Mouse (Mus musculus) lung, postnatal 0 days (tissue): Measurements from ENCODE around the gene Rnf7. TPM values are rescaled to one million over a fixed set of nuclear protein-coding genes. Genes with fewer than 3 reads are reported as not detected.
"Not testable (repeated sequence)": the region's sequence is repeated elsewhere in the genome, so short reads cannot be mapped to it uniquely, and the experiment has no call there.

Source experiments
- ATAC-seq: fragments of 200-750 bp; cut with Nextera tagmentation; 2 replicates; pipeline ENCODE4 v1.8.0; 2017; ENCODE audit warnings: moderate library complexity
- DNase-seq: peaks from one replicate; pipeline ENCODE4 v3.0.0-alpha.2; 2016; ENCODE audit warnings: low spot score
- H3K27ac ChIP-seq: fragments of 300-500 bp; sonication (generic); 2 replicates; pipeline ENCODE4 v1.5.1; 2014; ENCODE audit warnings: antibody characterized with exemption, mild to moderate bottlenecking, low read length, mixed read lengths
- H3K27me3 ChIP-seq: fragments of 300-500 bp; sonication (generic); replicated peaks from 2 replicates; pipeline ENCODE4 v1.6.1; 2014; ENCODE audit warnings: low read length, mixed read lengths; ENCODE audit not compliant: insufficient read depth
- H3K36me3 ChIP-seq: fragments of 300-500 bp; sonication (generic); 2 replicates; pipeline ENCODE4 v1.6.1; 2014; ENCODE audit warnings: low read length, mixed read lengths; ENCODE audit not compliant: insufficient read depth
- H3K4me1 ChIP-seq: fragments of 300-500 bp; sonication (generic); 2 replicates; pipeline ENCODE4 v1.6.1; 2014; ENCODE audit warnings: antibody characterized with exemption, low read depth, low read length, mixed read lengths; ENCODE audit not compliant: insufficient read depth
- H3K4me2 ChIP-seq: fragments of 300-500 bp; sonication (generic); replicated peaks from 2 replicates; pipeline ENCODE4 v1.6.1; 2014; ENCODE audit warnings: low read depth, mild to moderate bottlenecking, low read length, moderate library complexity, mixed read lengths
- H3K4me3 ChIP-seq: fragments of 300-500 bp; sonication (generic); 2 replicates; pipeline ENCODE4 v1.5.1; 2014; ENCODE audit warnings: low read depth, low read length
- H3K9ac ChIP-seq: fragments of 300-500 bp; sonication (generic); replicated peaks from 2 replicates; pipeline ENCODE4 v1.6.1; 2014; ENCODE audit warnings: low read depth, mild to moderate bottlenecking
- H3K9me3 ChIP-seq: fragments of 300-500 bp; sonication (generic); 2 replicates; pipeline ENCODE4 v1.6.1; 2016; ENCODE audit warnings: low read length, mixed read lengths
- CTCF ChIP-seq: IDR thresholded peaks from 2 replicates; pipeline ENCODE4 v1.5.1; 2016; ENCODE audit warnings: antibody characterized with exemption, mild to moderate bottlenecking
- EP300 ChIP-seq: IDR thresholded peaks from 2 replicates; pipeline ENCODE4 v1.6.1; 2016; ENCODE audit warnings: antibody characterized with exemption, mild to moderate bottlenecking, control low read depth
- WGBS: fragments of 180-500 bp; shearing (Covaris S2); extraction: QIAGEN DNeasy Blood & Tissue Kit; methylation state at CpG from one replicate; pipeline ENCODE4 v1.1.7; 2014; 5-methylcytosine and 5-hydroxymethylcytosine counted together
- polyA plus RNA-seq: library from polyadenylated mRNA; unstranded; fragments of >200 nt; fragmentation: Nextera tagmentation; extraction: Ambion mirVana; gene quantifications from 2 replicates; pipeline ENCODE4 v1.2.1, GENCODE M21; 2015

Gene Rnf7
- polyA plus RNA-seq = 160 and 168 TPM in 2 replicates

GRCm38 (mm10) chr9:96478071-96478888 is at the start of gene Rnf7:
Gene Rnf7, minus strand, starts transcription at chr9:96478675.
- Histone ChIP-seq H3K9ac (peak within 1 kb of the TSS; percentile 63), H3K36me3 (no peaks in the 10 kb centered on the region), H3K4me3 (peak within 1 kb of the TSS; percentile 71), H3K4me2 (peak within 1 kb of the TSS; percentile 73), H3K27ac (peak within 1 kb of the TSS; percentile 81), H3K27me3 (no peaks in the 10 kb centered on the region), H3K9me3 (no peaks in the 10 kb centered on the region), H3K4me1 (peaks cover 8% of the 10 kb centered on the region; the same call in 1 of the 2 replicates)
- DNase-seq = peak; percentile 98
- TF ChIP-seq EP300 = no peak
- no peak for TF ChIP-seq CTCF
- peak; percentile 99 for ATAC-seq
- WGBS = under 1% methylated on average over 63 of the region's 74 CpGs

- Histone ChIP-seq H3K36me3 (no peaks in the 10 kb centered on the region), H3K4me3 (no peak overlapping the region), H3K27ac (no peak overlapping the region), H3K27me3 (no peaks in the 10 kb centered on the region), H3K9ac (no peak overlapping the region), H3K9me3 (no peaks in the 10 kb centered on the region), H3K4me2 (no peak overlapping the region), H3K4me1 (no peaks in the 10 kb centered on the region; the same call in 1 of the 2 replicates)
- ATAC-seq (no peak), DNase-seq (no peak)
- TF ChIP-seq CTCF (no peak), EP300 (no peak)
- 77% methylated on average over 4 of the region's 4 CpGs for WGBS
These were observed 47.5 kb upstream of the Rnf7 start for GRCm38 (mm10) chr9:96526011-96526410.

GRCm38 (mm10) chr9:96524972-96525506 is 46.6 kb upstream of the Rnf7 start, which contains the start of gene Gm28729:
Gene Gm28729, minus strand, starts transcription at chr9:96525264.
- 46% methylated on average over 12 of the region's 12 CpGs for WGBS
- peak; percentile 46 for ATAC-seq
- DNase-seq = no peak

GRCm38 (mm10) chr9:96523148-96523547 is 44.7 kb upstream of the Rnf7 start:
- ATAC-seq = no peak
- no peaks in the 10 kb centered on the region for H3K27me3 ChIP-seq
- DNase-seq = no peak
- H3K4me2 ChIP-seq = no peak overlapping the region
- no peak overlapping the region for H3K9ac ChIP-seq
- WGBS = 87% methylated on average over 5 of the region's 5 CpGs
- H3K27ac ChIP-seq = no peak overlapping the region
- H3K9me3 ChIP-seq = no peaks in the 10 kb centered on the region
- H3K4me1 ChIP-seq = no peaks in the 10 kb centered on the region
- no peak overlapping the region for H3K4me3 ChIP-seq
- no peaks in the 10 kb centered on the region for H3K36me3 ChIP-seq
- TF ChIP-seq CTCF = 0 out of 2 replicates have a peak, but pooled peaks have one; percentile 11
- TF ChIP-seq EP300 = no peak

More at GRCm38 (mm10) chr9:96524972-96525506, 46.6 kb upstream of the Rnf7 start, which contains the start of gene Gm28729:
- no peaks in the 10 kb centered on the region for H3K36me3 ChIP-seq
- no peak within 1 kb of the TSS for H3K27ac ChIP-seq
- H3K4me1 ChIP-seq = no peaks in the 10 kb centered on the region
- TF ChIP-seq EP300 (no peak), CTCF (no peak)
- no peak within 1 kb of the TSS for H3K4me3 ChIP-seq
- H3K9me3 ChIP-seq = no peaks in the 10 kb centered on the region
- no peak within 1 kb of the TSS for H3K4me2 ChIP-seq
- H3K9ac ChIP-seq = no peak within 1 kb of the TSS
- H3K27me3 ChIP-seq = no peaks in the 10 kb centered on the region

- not testable (repeated sequence) for H3K9me3 ChIP-seq, H3K4me2 ChIP-seq, DNase-seq, H3K27ac ChIP-seq, ATAC-seq, H3K27me3 ChIP-seq, H3K9ac ChIP-seq, H3K4me3 ChIP-seq, H3K36me3 ChIP-seq, H3K4me1 ChIP-seq
- peak; percentile 34; the same call in 1 of the 2 replicates for TF ChIP-seq CTCF
- 77% methylated on average over 2 of the region's 2 CpGs for WGBS
These were observed 43.1 kb upstream of the Rnf7 start for GRCm38 (mm10) chr9:96521574-96521973.

GRCm38 (mm10) chr9:96517429-96517828 is 39.0 kb upstream of the Rnf7 start:
- TF ChIP-seq CTCF (no peak), EP300 (no peak)
- WGBS = 26% methylated on average over 4 of the region's 4 CpGs
- H3K4me2 ChIP-seq = no peak overlapping the region
- no peak overlapping the region for H3K4me3 ChIP-seq
- no peak overlapping the region for H3K9ac ChIP-seq
- no peaks in the 10 kb centered on the region for H3K9me3 ChIP-seq
- no peaks in the 10 kb centered on the region for H3K36me3 ChIP-seq
- H3K27me3 ChIP-seq = no peaks in the 10 kb centered on the region
- DNase-seq = no peak
- H3K4me1 ChIP-seq = no peaks in the 10 kb centered on the region
- no peak for ATAC-seq
- H3K27ac ChIP-seq = no peak overlapping the region
